Mouse (Mus musculus) thymus, adult 18-20 months (tissue): ENCODE data around the gene Sufu.

Experiments
- DNase-seq, 2 experiments: peaks; one replicate each; pipeline ENCODE4 v3.0.0; 2022; ENCODE audit warnings: mixed read lengths in 2 of 2

Gene Sufu

GRCm38 (mm10) chr19:46533525-46533924, 136.8 kb downstream of the Sufu start:
- no peak for DNase-seq

- no peak for DNase-seq
Measured at GRCm38 (mm10) chr19:46534542-46535098, 137.9 kb downstream of the Sufu start.

GRCm38 (mm10) chr19:46537357-46537756, 140.7 kb downstream of the Sufu start:
- no peak for DNase-seq

GRCm38 (mm10) chr19:46538213-46538612, 141.5 kb downstream of the Sufu start:
- DNase-seq = no peak
